Mouse (Mus musculus) thymus, adult 2 months (tissue): Measurements from ENCODE around the gene Dapk1.

Source experiments
- CTCF ChIP-seq: fragments of 200-500 bp; IDR thresholded peaks from 2 replicates; pipeline ENCODE4 v1.5.1; 2012; ENCODE audit warnings: mild to moderate bottlenecking, control low read depth, low read length, moderate library complexity, borderline replicate concordance; ENCODE audit not compliant: control insufficient read depth, poor library complexity, insufficient read depth; ENCODE audit errors: extremely low read depth
- POLR2A ChIP-seq: fragments of 200-500 bp; IDR thresholded peaks from 2 replicates; pipeline ENCODE4 v1.6.1; 2012; ENCODE audit warnings: mild to moderate bottlenecking, low read length, control low read depth, moderate library complexity; ENCODE audit not compliant: control insufficient read depth, poor library complexity, insufficient read depth; ENCODE audit errors: extremely low read depth

GRCm38 (mm10) chr13:60627843-60628656 is 26.3 kb downstream of the Dapk1 start:
- TF ChIP-seq POLR2A, result no peak
- TF ChIP-seq CTCF, result no peak
